Mouse (Mus musculus): ENCODE measurements around the gene Pdhx.

Pdhx gene

GRCm38 (mm10) chr2:102986964-102987707, 86.2 kb downstream of the Pdhx start:
- DNase-seq: peak; percentile 9

DNA sequence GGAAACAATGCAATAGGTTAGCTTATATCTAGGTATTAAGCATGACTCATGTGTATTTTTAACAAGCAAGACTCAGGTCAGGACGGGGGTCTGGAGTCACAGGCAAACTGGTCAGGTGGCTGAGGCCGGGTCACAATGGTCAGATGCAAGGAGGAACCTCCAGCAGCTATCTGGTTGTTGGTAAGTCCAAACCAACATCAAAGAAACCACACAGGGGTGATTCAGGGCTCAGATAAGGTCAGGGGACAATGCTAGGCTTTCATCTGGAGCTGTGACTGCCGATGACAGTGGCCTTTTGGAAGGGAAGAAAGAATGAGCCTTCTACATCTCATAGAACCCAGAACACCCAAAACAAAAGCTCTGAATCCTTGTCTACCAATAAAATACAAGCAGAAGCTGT, 86.9 kb downstream of the Pdhx start:
- DNase-seq: no peak

GRCm38 (mm10) chr2:102982822-102983221, 90.5 kb downstream of the Pdhx start:
- DNase-seq: peak; percentile 37

GRCm38 (mm10) chr2:102981446-102982314, 91.6 kb downstream of the Pdhx start:
- DNase-seq: no peak

DNA sequence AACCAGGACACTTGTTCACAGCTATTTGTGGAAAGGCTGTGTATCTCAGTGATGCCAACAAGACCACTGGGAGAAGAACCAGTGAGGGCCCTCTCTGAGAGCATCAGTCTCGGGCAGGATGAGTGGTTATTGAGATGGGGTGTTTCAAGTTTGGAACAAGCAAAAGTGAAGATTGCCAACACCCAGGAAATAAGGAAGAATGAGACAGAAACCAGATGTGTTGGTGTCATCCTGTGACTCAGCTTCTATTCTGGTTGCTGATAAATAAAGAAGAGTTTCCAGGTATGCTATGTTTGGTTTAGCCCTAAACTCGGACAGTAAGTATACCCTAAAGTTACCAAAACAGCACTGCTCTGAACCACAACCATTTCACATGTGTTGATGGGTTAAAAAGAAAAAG, 92.4 kb downstream of the Pdhx start:
- no peak for DNase-seq

- DNase-seq: no peak
Measured at GRCm38 (mm10) chr2:102979519-102979918, 93.8 kb downstream of the Pdhx start.

DNA sequence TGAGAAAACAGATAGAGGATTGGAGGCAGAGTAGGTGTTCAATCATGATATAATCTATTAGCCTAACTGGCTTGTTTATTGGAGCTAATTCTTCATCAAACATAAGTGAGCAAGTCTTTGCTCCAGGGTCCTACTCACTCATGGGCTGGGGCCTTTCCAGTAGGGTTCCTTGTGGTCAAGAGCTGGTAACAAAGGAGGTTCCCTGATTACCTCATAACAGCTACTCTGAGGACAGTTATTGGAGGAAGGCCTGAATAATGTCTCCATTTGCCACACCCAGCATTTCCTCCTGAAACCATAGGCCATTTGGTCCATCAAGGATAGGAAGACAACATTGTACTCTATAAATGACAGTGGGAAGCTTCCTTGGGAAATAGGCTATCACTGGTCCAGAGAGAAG, 94.2 kb downstream of the Pdhx start:
- no peak for DNase-seq

- no peak for DNase-seq
Measured at GRCm38 (mm10) chr2:102975358-102975945, 97.9 kb downstream of the Pdhx start.

DNA sequence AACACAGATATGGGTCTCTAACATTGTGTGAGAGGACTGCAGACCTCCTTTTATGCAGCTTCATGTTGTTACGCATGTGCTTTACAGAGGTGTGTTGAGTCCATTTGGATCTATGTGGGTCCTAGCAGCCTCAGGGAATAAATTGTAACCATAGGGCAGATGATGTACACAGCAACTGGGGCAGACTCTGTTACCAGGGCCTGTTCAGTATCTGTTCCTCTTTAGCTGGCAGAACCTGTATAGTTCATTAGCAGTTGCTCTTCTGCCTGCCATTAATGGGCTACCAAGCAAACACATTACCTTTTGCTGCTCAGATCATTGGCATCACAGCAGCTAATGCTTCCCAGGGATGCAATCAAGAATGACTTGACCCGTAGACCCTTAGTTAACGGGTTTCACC, 100.2 kb downstream of the Pdhx start:
- no peak for DNase-seq

DNA sequence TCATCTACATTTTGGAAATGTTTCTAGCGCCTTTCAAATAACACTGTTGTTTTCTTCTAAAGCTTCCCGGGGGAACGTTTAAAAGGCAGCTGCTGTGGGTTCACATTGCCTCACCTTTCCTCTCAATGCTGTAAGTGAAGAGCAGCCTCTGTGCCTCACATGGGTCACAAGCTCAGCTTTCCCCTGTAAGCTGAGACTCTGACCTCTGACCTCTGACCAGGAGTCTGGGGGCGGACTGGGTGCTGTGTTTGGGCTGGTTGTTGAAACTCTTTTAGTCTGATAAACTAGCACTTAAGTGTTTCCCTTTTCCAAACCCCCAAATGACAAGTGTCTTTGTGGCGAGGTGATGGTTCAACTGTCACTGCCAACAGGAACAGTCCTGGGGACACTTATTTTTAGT, 100.7 kb downstream of the Pdhx start:
- DNase-seq: no peak

DNA sequence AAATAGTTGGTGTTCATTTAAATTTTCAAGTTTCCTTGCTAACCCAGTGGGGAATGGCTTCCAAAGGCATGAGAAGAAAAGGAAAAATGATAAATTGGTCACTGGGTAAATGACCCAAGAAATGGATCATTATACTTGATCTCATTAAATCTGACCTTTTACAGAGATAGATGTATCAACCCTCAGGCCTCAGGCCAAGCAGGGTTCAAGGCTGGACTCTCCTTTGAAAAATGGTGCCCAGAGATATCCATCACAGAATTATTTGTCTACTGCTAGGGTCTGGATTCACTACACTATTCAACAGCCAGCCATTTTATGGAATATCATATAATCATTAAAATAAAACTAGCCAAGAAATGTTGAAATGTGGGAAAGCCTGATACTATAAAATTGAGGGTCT, 101.4 kb downstream of the Pdhx start:
- no peak for DNase-seq

Data from kidney, postnatal 14 days (tissue).